Mouse (Mus musculus): ENCODE measurements around the gene Yes1.

GRCm38 (mm10) chr5:32693411-32693810, 82.4 kb downstream of the Yes1 start:
- TF ChIP-seq CTCF (IDR thresholded peaks at IDR 0.05; ENCODE audit: insufficient read depth, low read length) (no peak), POLR2A (IDR thresholded peaks at IDR 0.05; ENCODE audit: borderline replicate concordance, extremely low read depth, low read depth, low read length) (no peak)

Measured in lung, adult 2 months (tissue).